Mouse (Mus musculus) inflammation-experienced regulatory T-cells, adult 6 months (primary cell): ENCODE data around the gene Siglece. TPM values are rescaled to one million over a fixed set of nuclear protein-coding genes. Genes with fewer than 3 reads are reported as not detected.

Experiments used
- ATAC-seq: one replicate; pipeline ENCODE4 v1.8.0; 2017
- polyA plus RNA-seq, 3 experiments: library from polyadenylated mRNA; unstranded; fragments of 100-300 nt; shearing (Covaris generic); gene quantifications; one replicate each; pipeline ENCODE4 v1.2.1; 2017

Siglece gene
- polyA plus RNA-seq, 3 experiments from 2014 or later, result 0.45 to 0.78 (median 0.51) TPM

DNA sequence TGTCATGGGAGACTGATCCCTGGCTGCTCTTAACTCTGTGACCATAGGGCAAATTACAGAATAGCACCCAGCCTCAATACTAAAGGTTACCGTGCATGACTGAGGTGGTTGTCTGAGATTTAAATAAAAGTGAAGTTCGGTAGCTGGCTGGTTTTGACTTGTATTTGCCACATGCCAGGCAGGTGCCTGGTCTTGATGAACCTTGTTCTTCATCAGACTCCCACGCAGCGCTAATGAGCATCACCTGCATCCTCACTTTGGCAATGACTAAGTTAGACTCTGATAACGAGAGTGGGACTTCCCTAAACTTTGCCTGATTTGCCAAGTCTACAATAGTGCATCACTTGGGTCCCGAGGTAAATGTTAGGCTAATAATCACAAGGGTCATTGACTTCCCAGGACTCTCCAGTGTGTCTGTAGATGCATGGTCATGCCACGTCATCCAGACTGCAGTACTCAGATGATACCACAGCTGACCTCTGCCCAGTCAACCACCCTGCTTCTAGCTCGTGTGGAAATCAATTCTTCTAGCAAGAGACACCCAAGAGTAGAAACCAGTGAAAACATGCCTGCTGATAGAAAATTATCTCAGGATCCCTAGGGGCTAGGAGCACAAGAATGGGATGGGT, 34.1 kb downstream of the Siglece start:
- ATAC-seq, result no peak

DNA sequence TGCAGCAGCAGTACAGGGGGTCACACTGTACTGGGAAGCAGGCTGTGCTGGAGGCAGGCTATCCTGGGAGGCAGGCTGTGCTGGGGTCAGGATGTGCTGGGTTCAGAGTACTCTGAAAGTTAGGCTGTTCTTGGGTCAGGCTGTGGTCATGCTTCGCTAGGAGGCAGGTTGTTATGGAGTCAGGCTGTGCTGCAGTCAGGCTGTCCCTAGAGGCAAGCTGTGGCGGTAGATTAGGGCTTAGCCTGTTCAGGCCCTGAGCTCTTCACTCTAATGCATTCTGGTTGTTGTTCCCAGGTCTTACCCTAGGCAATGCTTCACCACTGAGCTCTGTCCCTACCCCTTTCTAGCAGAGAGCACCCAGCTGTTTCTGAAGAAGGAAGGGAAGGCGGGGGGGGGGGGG, 34.9 kb downstream of the Siglece start:
- no peak for ATAC-seq

DNA sequence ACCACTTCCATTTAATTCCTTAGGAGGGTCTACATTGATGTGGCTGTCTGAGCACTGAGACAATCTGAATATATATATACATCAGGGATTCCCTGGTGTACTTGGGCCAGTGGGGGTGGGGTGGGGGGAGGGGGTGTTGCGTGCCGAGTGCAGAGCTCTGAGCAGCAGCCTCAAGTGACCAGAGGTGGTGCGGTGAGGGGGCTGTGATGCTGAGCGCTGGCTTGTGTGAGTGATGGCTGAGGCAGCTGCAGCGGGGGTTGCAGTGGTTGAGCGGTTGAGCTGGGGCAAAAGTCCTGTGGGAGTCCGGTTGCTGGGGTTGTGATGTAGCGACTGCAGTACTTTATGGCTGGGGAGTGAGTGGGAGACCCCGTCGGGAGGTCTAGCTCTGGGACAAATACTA, 36.1 kb downstream of the Siglece start:
- no peak for ATAC-seq

DNA sequence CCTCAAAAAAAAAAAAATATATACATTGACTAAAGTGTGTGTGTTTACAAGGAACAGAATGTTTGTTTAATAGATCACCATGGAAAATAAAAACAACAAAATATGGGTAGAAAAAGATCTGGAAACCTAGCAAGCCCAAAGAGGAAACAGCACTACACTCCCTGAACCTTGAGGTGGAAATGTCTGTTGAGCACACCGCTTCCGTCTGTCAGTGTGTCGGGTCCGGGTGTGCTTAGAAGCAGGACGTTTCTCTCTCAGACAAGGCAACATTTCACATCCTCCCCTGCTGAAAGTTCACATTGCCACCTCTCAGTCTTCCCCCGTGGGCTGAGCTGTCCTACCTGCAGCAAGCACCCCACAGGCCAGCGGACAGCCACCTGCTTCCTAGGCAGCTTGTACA, 37.0 kb downstream of the Siglece start:
- no peak for ATAC-seq

DNA sequence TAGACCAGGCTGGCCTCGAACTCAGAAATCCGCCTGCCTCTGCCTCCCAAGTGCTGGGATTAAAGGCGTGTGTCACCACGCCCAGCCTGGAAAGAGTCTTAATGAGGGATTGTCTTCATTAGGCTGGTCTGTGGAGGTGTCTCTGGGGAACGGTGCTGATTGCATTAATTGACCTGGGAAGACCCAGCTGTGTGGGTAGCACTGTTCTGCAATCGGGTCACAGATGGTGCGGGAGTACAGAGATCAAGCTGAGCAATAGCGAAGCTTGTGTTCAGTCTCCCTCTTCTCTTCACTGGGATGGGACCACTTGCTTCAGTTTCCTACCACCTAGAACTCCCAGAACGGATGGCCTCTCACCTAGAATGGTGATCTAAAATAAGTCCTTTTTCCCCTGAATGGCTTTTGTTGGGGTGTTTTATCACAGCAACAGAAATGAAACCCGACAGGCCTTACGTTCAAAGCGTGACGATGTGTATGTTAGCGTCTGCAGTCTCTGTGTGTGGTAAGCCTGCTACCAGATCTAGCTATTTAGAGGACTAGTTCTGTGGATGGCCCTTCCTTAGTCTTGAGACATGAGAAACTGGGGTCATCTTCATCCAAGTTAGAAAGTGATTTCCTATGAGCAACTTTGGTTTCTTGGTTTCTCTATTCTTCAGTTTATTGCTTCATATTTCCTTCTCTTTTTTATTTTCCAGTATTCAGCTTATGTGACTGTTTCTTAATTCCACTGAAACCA, 46.0 kb downstream of the Siglece start:
- no peak for ATAC-seq

DNA sequence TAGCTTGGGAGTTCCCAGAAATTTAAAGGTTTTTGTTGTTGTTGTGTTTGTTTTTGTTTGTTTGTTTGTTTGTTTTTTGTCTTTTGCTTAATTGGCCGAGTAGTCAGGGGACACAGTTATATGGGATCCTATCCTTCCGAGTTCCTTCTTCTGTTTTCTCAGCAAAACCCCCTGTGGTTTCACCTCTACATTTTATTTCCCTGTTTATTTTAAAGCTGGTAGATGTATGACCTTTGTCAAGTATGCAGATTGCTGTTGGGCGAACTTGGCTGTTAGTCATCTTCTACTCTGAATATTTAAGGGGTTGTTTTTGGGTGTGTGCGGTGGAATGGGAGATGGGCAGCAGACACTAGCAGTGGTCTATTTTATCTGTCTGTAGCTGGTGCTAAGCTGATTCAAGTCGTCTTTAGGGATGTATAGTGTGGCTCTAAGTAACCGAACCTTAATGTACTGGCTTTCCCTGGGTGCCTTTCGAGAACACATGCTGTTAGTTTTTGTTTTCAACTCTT, 51.6 kb downstream of the Siglece start:
- ATAC-seq, result no peak

DNA sequence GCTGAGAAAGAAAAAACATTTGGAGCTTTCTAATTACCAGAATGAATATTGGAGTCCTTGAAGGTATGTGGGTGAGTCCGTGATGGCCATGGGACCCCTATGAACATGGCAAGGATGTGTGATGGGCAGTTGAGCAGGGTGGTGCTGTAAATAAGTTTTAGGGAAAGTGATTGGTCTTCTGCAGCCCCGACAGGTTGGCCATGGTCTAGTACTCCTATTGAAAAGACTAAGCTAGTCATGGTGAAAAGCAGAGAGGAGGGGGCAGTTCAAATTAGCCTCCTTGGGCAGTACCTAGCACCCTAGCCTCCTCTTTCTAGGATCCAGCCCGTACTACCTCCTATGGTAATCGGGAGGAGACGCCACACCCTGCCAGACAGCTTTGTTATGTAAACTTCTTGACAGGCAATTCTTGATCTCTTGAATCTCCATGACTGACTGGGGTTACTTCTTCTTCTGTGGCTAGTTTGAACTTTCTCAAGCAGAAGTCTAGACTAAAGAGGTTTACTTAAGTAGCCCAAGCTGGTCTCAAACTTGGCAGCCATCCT, 52.1 kb downstream of the Siglece start:
- ATAC-seq, result no peak

DNA sequence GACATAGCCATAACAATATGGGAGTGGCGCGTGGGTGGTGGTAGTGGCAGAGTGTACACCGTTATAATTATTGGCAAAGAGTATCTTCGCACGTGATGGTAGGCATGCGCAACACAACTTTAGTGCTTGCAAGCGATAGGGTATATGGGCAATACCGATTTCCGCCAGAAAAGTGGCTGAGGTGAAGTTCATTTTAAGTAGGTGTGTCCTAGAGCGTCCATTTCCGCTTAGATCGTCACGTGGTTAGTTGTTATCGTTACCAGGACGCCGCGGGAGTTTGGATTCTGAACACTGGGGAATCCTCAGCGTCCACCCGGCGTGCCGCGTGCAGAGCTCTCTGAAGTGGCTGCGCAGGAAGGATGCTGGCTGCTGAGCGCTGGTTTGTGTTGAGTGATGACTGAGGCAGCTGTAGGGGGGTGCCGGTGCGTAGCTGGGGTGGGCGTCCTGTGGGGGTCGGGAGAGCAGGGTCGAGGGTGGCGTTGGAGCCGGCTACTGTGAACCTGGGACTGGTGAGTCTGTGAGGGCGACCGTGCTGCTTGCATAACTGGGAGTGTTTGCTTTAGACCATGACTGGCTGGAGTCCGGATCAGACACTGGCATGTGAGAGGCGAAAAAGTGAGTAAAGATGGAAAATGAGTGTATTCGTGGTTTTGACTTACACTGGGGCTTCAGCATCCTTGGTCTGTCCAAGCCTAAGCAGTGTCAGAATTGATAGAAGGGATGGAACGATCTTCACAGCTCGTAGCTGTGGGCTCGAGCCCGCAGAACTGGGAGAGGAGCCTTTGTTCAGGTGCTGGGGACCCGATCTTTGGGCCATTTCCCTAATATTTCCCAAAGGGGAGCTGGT, 52.8 kb downstream of the Siglece start, which contains the start of gene Zfp819:
Gene Zfp819, plus strand, starts transcription at position 274 of the 847 bp plus-strand sequence.
- peak; percentile 48 for ATAC-seq

DNA sequence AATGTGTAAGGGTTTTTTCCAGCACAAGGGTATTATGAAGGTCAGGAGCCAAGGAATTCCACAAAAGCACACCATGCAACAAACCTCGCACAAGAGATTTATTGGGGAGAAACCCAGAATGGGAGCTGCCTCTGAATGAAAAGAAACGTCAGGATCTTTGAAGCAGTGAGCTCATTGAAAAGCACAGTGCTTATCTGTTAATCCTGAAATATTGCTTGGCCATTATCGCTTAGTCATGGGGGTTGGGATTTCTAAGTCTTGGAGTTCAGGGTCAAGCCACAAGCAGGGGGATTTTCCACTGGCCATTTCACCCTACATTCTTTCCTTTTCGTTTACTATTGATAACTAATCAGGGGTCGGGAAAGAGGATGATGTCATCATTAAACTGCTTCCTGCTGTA, 58.1 kb downstream of the Siglece start:
- ATAC-seq, result no peak

Other genes with a start within 250 kb of the Siglece start
- not detected for gene Lim2, start 232.5 kb downstream of the Siglece start, polyA plus RNA-seq
- 1,000 to 10,000 TPM in 1 of 3 experiments, 100 to 1,000 TPM in 2; 132 to 2,523 (median 190) TPM for gene Nkg7, start 223.1 kb downstream of the Siglece start, polyA plus RNA-seq
- gene Cldnd2, start 219.4 kb downstream of the Siglece start, polyA plus RNA-seq, result under 1 TPM in 1 of 3 experiments, not detected in 2; 0.80 TPM
- 100 to 1,000 TPM; 173 to 290 (median 214) TPM for gene Etfb, start 216.1 kb downstream of the Siglece start, polyA plus RNA-seq
- not detected for gene Gm45233, start 216.0 kb downstream of the Siglece start, polyA plus RNA-seq
- 1 to 10 TPM; 2.4 to 6.8 (median 2.9) TPM for gene Vsig10l, start 197.0 kb downstream of the Siglece start, polyA plus RNA-seq
- gene Iglon5, start 170.1 kb downstream of the Siglece start, polyA plus RNA-seq, result under 1 TPM in 2 of 3 experiments, not detected in 1; 0.15 to 0.36 TPM
- gene 4931406B18Rik, start 154.2 kb downstream of the Siglece start, polyA plus RNA-seq, result not detected
- gene Cd33, start 115.7 kb downstream of the Siglece start, polyA plus RNA-seq, result under 1 TPM in 1 of 3 experiments, not detected in 2; 0.39 TPM
- gene Zfp658, start 97.9 kb downstream of the Siglece start, polyA plus RNA-seq, result 1 to 10 TPM; 2.8 to 4.3 (median 3.3) TPM
- 10 to 100 TPM; 10.7 to 11.7 (median 11.7) TPM for gene Zfp719, start 80.6 kb downstream of the Siglece start, polyA plus RNA-seq
- gene Zfp819, start 53.0 kb downstream of the Siglece start, polyA plus RNA-seq, result not detected
- gene Ceacam18, start 25.5 kb downstream of the Siglece start, polyA plus RNA-seq, result not detected
- 1 to 10 TPM; 1.1 to 2.0 (median 1.3) TPM for gene Ctu1, start 11.9 kb upstream of the Siglece start, polyA plus RNA-seq
- not detected for gene Klk14, start 30.3 kb upstream of the Siglece start, polyA plus RNA-seq
- gene Klk13, start 52.4 kb upstream of the Siglece start, polyA plus RNA-seq, result under 1 TPM in 1 of 3 experiments, not detected in 2; 0.38 TPM
- gene Klk12, start 108.7 kb upstream of the Siglece start, polyA plus RNA-seq, result not detected
- under 1 TPM in 1 of 3 experiments, not detected in 2; 0.46 TPM for gene Klk11, start 114.4 kb upstream of the Siglece start, polyA plus RNA-seq
- under 1 TPM in 1 of 3 experiments, not detected in 2; 0.73 TPM for gene Klk10, start 120.9 kb upstream of the Siglece start, polyA plus RNA-seq
- gene Klk9, start 131.7 kb upstream of the Siglece start, polyA plus RNA-seq, result not detected
- gene Klk8, start 137.4 kb upstream of the Siglece start, polyA plus RNA-seq, result 100 to 1,000 TPM; 127 to 173 (median 148) TPM
- gene Klk7, start 151.1 kb upstream of the Siglece start, polyA plus RNA-seq, result under 1 TPM in 1 of 3 experiments, not detected in 2; 0.17 TPM
- gene Klk6, start 164.3 kb upstream of the Siglece start, polyA plus RNA-seq, result under 1 TPM in 1 of 3 experiments, not detected in 2; 0.52 TPM
- gene Klk5, start 181.8 kb upstream of the Siglece start, polyA plus RNA-seq, result not detected
- gene Klk4, start 221.0 kb upstream of the Siglece start, polyA plus RNA-seq, result not detected